Mouse (Mus musculus): ENCODE measurements around the gene Gm42878.
A peak's percentile ranks its signal among the peaks of the same experiment; 100 is the strongest.

Gm42878 gene

DNA sequence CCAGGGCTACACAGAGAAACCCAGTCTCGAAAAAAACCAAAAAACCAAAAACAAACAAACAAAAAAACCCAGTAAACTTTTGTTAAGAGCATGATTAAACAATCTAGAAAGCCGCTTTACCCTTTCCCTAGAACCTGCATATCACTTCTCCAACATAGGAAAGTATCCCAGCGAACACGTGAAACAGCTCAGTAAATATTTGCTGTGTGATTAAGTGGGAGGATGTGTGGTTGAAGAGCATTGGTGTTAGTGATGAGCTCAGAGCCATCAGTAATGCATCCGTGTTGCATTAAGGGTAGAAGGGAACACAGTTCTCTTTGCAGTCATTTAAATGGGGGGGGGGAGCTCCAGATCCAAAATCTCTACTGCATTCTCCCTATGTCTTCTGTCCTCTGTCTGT lies 60.5 kb downstream of the Gm42878 start:
- DNase-seq, result no peak

DNA sequence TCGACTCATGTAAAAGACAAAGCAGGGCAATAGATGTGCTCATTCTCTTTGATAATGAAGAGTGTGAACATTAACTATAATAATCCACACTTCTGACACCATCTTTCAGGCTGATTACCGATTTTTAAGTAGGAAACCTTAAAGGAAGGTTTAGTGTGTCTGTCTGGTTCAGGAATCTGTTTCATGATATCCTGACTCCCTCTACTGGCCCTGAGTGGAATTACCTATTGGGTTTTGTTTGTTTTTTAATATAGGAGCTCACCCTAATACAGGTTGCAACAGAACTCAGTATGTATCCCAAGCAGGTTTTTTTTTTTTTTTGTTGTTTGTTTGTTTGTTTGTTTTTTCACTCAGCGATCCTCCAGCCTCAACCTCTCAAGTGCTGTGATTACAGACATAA lies 67.6 kb downstream of the Gm42878 start:
- DNase-seq, result peak; percentile 67 to 78

DNA sequence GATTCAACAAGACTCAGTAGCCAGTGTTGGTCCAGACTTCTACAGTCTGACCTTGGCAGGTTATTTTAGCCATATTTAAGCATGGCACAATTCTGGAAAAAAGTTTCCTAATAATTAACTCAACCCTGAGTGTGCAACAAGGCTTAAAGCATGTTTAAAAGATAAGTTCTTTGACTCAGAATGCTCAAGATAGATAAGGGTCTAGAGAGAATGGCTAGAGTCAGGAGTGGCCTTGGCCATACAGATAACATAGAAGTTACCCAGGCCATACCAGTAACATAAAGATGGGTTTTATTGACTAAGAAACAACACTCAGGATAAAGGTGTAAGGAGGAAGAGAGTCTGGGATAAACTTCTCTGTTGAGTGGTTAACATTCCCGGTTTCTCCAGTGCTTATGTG lies 69.2 kb downstream of the Gm42878 start:
- no peak for DNase-seq

DNA sequence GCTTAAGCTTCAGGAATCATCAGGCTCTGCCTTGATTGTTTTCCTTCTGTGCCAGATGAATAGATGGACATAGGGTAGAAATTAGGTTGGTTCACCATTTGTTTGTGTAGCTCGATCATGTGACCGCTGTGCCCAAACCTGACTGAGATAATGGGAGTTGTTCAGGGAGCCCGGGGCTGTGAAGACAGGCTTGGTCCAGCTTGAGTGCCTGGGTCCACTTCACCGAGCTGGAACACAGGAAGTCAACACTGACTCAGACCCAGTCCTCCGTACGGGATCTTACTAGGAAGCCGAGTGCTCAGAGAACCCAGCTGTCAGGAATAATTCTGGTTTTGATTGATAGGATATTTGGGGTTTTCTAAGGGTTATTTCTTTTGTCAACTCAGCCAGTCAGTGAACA lies 70.7 kb downstream of the Gm42878 start:
- DNase-seq, result no peak

DNA sequence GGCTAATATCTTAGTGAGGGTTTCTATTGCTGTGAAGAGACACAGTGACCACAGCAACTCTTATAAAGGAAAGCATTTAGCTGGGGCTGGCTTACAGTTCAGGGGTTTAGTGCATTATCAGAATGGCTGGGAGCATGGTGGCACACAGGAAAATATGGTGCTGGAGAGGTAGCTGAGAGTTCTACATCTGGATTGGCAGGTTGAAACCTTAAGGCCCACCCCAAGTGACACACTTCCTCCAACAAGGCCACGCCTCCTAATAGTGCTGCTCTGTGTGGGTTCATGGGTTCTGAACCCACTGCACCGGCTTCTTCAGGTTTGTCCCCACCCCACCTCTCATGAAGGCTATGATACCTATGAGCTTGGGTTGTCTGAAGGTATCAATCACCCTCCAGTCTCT lies 72.9 kb downstream of the Gm42878 start:
- no peak for DNase-seq

DNA sequence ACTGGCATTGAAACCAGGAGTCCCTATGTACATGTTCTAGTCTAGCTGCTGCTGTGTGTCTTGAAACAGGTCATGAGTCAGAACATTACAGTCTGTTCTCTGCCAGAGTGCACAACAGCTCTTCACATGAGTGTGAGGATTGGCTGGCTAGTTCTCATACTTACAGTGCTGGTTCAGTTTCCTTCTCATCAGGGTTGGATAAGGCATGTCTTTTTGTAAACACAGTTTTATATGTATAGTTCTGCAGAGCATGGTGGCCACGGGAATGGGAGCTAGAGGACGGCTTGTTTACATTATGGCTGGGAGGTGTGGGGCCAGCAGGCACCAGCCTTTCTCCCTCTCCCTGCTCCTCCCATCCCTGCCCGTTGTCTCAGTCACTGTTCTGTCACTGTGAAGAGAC lies 75.7 kb downstream of the Gm42878 start:
- DNase-seq, result no peak
